Mouse (Mus musculus) CH12.LX (cell line): ENCODE results near the gene Gm11084. TPM values are rescaled to one million over a fixed set of nuclear protein-coding genes. Genes with fewer than 3 reads are reported as not detected.

Experiments used
- DNase-seq: peaks from one replicate; pipeline ENCODE4 v3.0.0-alpha.2; 2013; ENCODE audit errors: extremely low read depth
- H3K27ac ChIP-seq: 2 replicates; pipeline ENCODE4 v1.5.1; 2012; ENCODE audit warnings: low read depth, mild to moderate bottlenecking, control low read depth, moderate library complexity; ENCODE audit not compliant: insufficient read depth
- H3K27me3 ChIP-seq: replicated peaks from 2 replicates; pipeline ENCODE3; 2012; ENCODE audit warnings: inconsistent platforms
- H3K36me3 ChIP-seq, 2 experiments: replicated peaks in 1 of 2; 2 replicates each; pipeline versions ENCODE3 to v1.6.1; 2012; ENCODE audit warnings: inconsistent platforms in 1 of 2, low read length in 1 of 2, mild to moderate bottlenecking in 1 of 2, mixed read lengths in 1 of 2, moderate library complexity in 1 of 2; ENCODE audit not compliant: control insufficient read depth in 1 of 2, insufficient read depth in 1 of 2
- H3K4me1 ChIP-seq, 2 experiments: 2 replicates each; pipeline ENCODE4 v1.6.1; 2012; ENCODE audit warnings: inconsistent platforms in 1 of 2, moderate library complexity in 1 of 2; ENCODE audit not compliant: insufficient read depth in 2 of 2, control insufficient read depth in 1 of 2
- H3K4me2 ChIP-seq: 2 replicates; pipeline ENCODE4 v1.6.1; 2012; ENCODE audit warnings: low read depth, mild to moderate bottlenecking, control low read depth; ENCODE audit not compliant: poor library complexity, insufficient read depth, severe bottlenecking
- H3K4me3 ChIP-seq, 3 experiments: fragments of 150-350 bp in 1 of 3; sonication (generic) in 1 of 3; replicated peaks in 1 of 3; 2 replicates each; pipeline versions ENCODE3 to v1.5.1; 2011 to 2012; ENCODE audit warnings: low read depth in 2 of 3, low read length in 2 of 3, mild to moderate bottlenecking in 2 of 3, moderate library complexity in 2 of 3, control low read depth in 1 of 3, improper control_type of control experiment in 1 of 3, inconsistent platforms in 1 of 3, mixed read lengths in 1 of 3; ENCODE audit not compliant: poor library complexity in 1 of 3
- H3K79me2 ChIP-seq: replicated peaks from 2 replicates; pipeline ENCODE4 v1.6.1; 2012; ENCODE audit warnings: mild to moderate bottlenecking, moderate library complexity; ENCODE audit not compliant: control insufficient read depth, poor library complexity, insufficient read depth, severe bottlenecking; ENCODE audit errors: extremely low read depth
- H3K9ac ChIP-seq: 2 replicates; pipeline ENCODE4 v1.6.1; 2012; ENCODE audit warnings: low read depth, mild to moderate bottlenecking, control low read depth, moderate library complexity; ENCODE audit not compliant: insufficient read depth
- H3K9me3 ChIP-seq: replicated peaks from 2 replicates; pipeline ENCODE3; 2012; ENCODE audit warnings: low read length, inconsistent platforms, mixed read lengths
- BHLHE40 ChIP-seq: IDR thresholded peaks from 2 replicates; pipeline ENCODE4 v1.6.1; 2011; ENCODE audit warnings: mild to moderate bottlenecking, low read depth, low read length, improper control_type of control experiment
- CHD1 ChIP-seq: IDR thresholded peaks from 2 replicates; pipeline ENCODE4 v1.6.1; 2012; ENCODE audit warnings: low read depth, low read length, improper control_type of control experiment, inconsistent platforms
- CHD2 ChIP-seq: IDR thresholded peaks from 2 replicates; pipeline ENCODE4 v1.6.1; 2011; ENCODE audit warnings: low read length, improper control_type of control experiment
- CTCF ChIP-seq, 2 experiments: IDR thresholded peaks in 1 of 2; conservative IDR thresholded peaks in 1 of 2; 2 replicates each; pipeline ENCODE4 v1.5.1; 2011 to 2012; ENCODE audit warnings: low read depth in 2 of 2, low read length in 2 of 2, improper control_type of control experiment in 1 of 2, inconsistent platforms in 1 of 2, mild to moderate bottlenecking in 1 of 2, moderate library complexity in 1 of 2
- E2F4 ChIP-seq: IDR thresholded peaks from 2 replicates; pipeline ENCODE4 v1.6.1; 2011; ENCODE audit warnings: low read depth, low read length, improper control_type of control experiment; ENCODE audit not compliant: insufficient replicate concordance
- ELF1 ChIP-seq: IDR thresholded peaks from 2 replicates; pipeline ENCODE4 v1.6.1; 2014; ENCODE audit warnings: low read depth, mild to moderate bottlenecking, inconsistent platforms, low read length, improper control_type of control experiment
- EP300 ChIP-seq: IDR thresholded peaks from 2 replicates; pipeline ENCODE4 v1.6.1; 2011; ENCODE audit warnings: low read length, improper control_type of control experiment
- ETS1 ChIP-seq: conservative IDR thresholded peaks from 2 replicates; pipeline ENCODE4 v1.6.1; 2012; ENCODE audit warnings: low read depth, mild to moderate bottlenecking, inconsistent platforms, low read length, improper control_type of control experiment, moderate library complexity
- GABPA ChIP-seq: IDR thresholded peaks from 2 replicates; pipeline ENCODE4 v1.6.1; 2012; ENCODE audit warnings: low read depth, low read length, improper control_type of control experiment, inconsistent platforms; ENCODE audit not compliant: insufficient replicate concordance
- HCFC1 ChIP-seq: IDR thresholded peaks from 2 replicates; pipeline ENCODE4 v1.6.1; 2012; ENCODE audit warnings: low read depth, mild to moderate bottlenecking, inconsistent platforms, low read length, improper control_type of control experiment
- IRF4 ChIP-seq: IDR thresholded peaks from 2 replicates; pipeline ENCODE4 v1.6.1; 2014; ENCODE audit warnings: low read depth, mild to moderate bottlenecking, inconsistent platforms, low read length, improper control_type of control experiment
- JUN ChIP-seq: IDR thresholded peaks from 2 replicates; pipeline ENCODE4 v1.6.1; 2011; ENCODE audit warnings: low read depth, mild to moderate bottlenecking, low read length, improper control_type of control experiment, moderate library complexity; ENCODE audit not compliant: insufficient read depth
- JUND ChIP-seq: conservative IDR thresholded peaks from 2 replicates; pipeline ENCODE4 v1.6.1; 2011; ENCODE audit warnings: low read depth, low read length, improper control_type of control experiment
- MAFK ChIP-seq: IDR thresholded peaks from 2 replicates; pipeline ENCODE4 v1.6.1; 2011; ENCODE audit warnings: low read length, improper control_type of control experiment; ENCODE audit not compliant: insufficient replicate concordance
- MAX ChIP-seq: IDR thresholded peaks from 2 replicates; pipeline ENCODE4 v1.6.1; 2011; ENCODE audit warnings: low read length, improper control_type of control experiment
- MAZ ChIP-seq: IDR thresholded peaks from 2 replicates; pipeline ENCODE4 v1.6.1; 2012; ENCODE audit warnings: low read depth, mild to moderate bottlenecking, inconsistent platforms, low read length, improper control_type of control experiment, moderate library complexity
- MEF2A ChIP-seq: IDR thresholded peaks from 2 replicates; pipeline ENCODE4 v1.6.1; 2014; ENCODE audit warnings: low read depth, mild to moderate bottlenecking, inconsistent platforms, low read length, improper control_type of control experiment, borderline replicate concordance
- MXI1 ChIP-seq: IDR thresholded peaks from 2 replicates; pipeline ENCODE4 v1.6.1; 2011; ENCODE audit warnings: mild to moderate bottlenecking, low read depth, low read length, improper control_type of control experiment
- MYC ChIP-seq: IDR thresholded peaks from 2 replicates; pipeline ENCODE4 v1.6.1; 2011; ENCODE audit warnings: low read depth, mild to moderate bottlenecking, improper control_type of control experiment, low read length
- NELFE ChIP-seq: IDR thresholded peaks from 2 replicates; pipeline ENCODE4 v1.6.1; 2011; ENCODE audit warnings: low read depth, low read length, improper control_type of control experiment
- SIN3A ChIP-seq: IDR thresholded peaks from 2 replicates; pipeline ENCODE4 v1.6.1; 2012; ENCODE audit warnings: low read length, improper control_type of control experiment, inconsistent platforms
- SMC3 ChIP-seq: IDR thresholded peaks from 2 replicates; pipeline ENCODE4 v1.6.1; 2011; ENCODE audit warnings: low read depth, low read length, improper control_type of control experiment
- TBP ChIP-seq: conservative IDR thresholded peaks from 2 replicates; pipeline ENCODE4 v1.6.1; 2011; ENCODE audit warnings: low read depth, low read length, improper control_type of control experiment
- TCF12 ChIP-seq: IDR thresholded peaks from 2 replicates; pipeline ENCODE4 v1.6.1; 2014; ENCODE audit warnings: low read depth, mild to moderate bottlenecking, inconsistent platforms, low read length, improper control_type of control experiment
- UBTF ChIP-seq: IDR thresholded peaks from 2 replicates; pipeline ENCODE4 v1.6.1; 2012; ENCODE audit warnings: low read depth, mild to moderate bottlenecking, inconsistent platforms, low read length, improper control_type of control experiment, moderate library complexity
- USF1 ChIP-seq: IDR thresholded peaks from 2 replicates; pipeline ENCODE4 v1.6.1; 2014; ENCODE audit warnings: low read depth, mild to moderate bottlenecking, inconsistent platforms, low read length, improper control_type of control experiment
- USF2 ChIP-seq: conservative IDR thresholded peaks from 2 replicates; pipeline ENCODE4 v1.6.1; 2011; ENCODE audit warnings: low read depth, low read length, improper control_type of control experiment
- ZC3H11A ChIP-seq: IDR thresholded peaks from 2 replicates; pipeline ENCODE4 v1.6.1; 2012; ENCODE audit warnings: low read depth, mild to moderate bottlenecking, inconsistent platforms, low read length, improper control_type of control experiment
- ZKSCAN1 ChIP-seq: IDR thresholded peaks from 2 replicates; pipeline ENCODE4 v1.6.1; 2012; ENCODE audit warnings: low read depth, inconsistent platforms, low read length, improper control_type of control experiment, borderline replicate concordance
- ZMIZ1 ChIP-seq: IDR thresholded peaks from 2 replicates; pipeline ENCODE4 v1.6.1; 2012; ENCODE audit warnings: low read depth, mild to moderate bottlenecking, inconsistent platforms, low read length, improper control_type of control experiment
- ZNF384 ChIP-seq: IDR thresholded peaks from 2 replicates; pipeline ENCODE4 v1.6.1; 2012; ENCODE audit warnings: low read depth, low read length, improper control_type of control experiment, inconsistent platforms
- dilution Hi-C: fragments of 300-500 bp; cut with MboI; formaldehyde crosslinking; loops from 2 replicates; pipeline ENCODE4 v1.14.3; 2020; ENCODE audit warnings: low sequenced_read_pairs; ENCODE audit not compliant: extremely low pct_unique_long_range_greater_than_20kb, extremely low pct_ligation_motif_present
- in situ Hi-C: fragments of 300-500 bp; cut with MboI; formaldehyde crosslinking; loops from 3 replicates; pipeline ENCODE4 v1.14.3; 2019; ENCODE audit warnings: low sequenced_read_pairs, low pct_ligation_motif_present, low pct_unique_long_range_greater_than_20kb, mixed read lengths
- polyA plus RNA-seq: library from polyadenylated mRNA; unstranded; fragments of >175 nt; gene quantifications from 2 replicates; pipeline ENCODE4 v1.2.1, GENCODE M21; 2012; ENCODE audit warnings: low read depth; ENCODE audit not compliant: insufficient read length
- total RNA-seq, 2 experiments: library from RNA; depleted of rRNA; stranded (reverse); fragments of 300-350 nt in 1 of 2; fragments of >200 nt in 1 of 2; gene quantifications; 2 replicates each; pipeline ENCODE4 v1.2.3; 2012 to 2014

The Gm11084 gene
- total and polyA plus RNA-seq, 3 experiments: not detected

DNA sequence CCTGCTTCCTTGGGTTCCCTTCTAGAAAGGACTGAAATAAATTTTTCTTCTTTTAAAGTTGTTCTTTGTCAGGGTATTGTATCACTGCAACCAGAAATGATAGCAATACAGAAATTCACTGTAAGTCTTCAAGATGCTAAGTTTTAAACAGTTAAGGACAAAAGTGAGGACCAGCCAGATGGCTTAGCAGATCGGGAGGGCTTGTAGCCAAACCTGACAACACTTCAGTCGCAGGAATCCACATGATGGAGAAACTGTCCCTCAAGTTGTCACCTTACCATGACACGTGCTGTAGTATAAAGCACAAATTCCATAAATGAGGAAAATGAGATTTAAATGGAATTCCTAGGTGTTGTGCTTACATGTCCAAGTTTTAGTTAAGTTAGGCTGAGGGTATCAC, 3.3 kb downstream of the Gm11084 start:
- no peaks in the 10 kb centered on the region for H3K27me3 ChIP-seq
- no peak overlapping the region for H3K4me3 ChIP-seq
- peaks cover 11 to 31% of the 10 kb centered on the region in 2 experiments for H3K4me1 ChIP-seq
- no peak overlapping the region for H3K4me2 ChIP-seq
- no peak overlapping the region for H3K9ac ChIP-seq
- dilution Hi-C loops: no loop called here
- no peak overlapping the region for H3K27ac ChIP-seq
- H3K36me3 ChIP-seq: peaks cover 0 to 5% of the 10 kb centered on the region in 2 experiments
- peaks cover 4% of the 10 kb centered on the region for H3K9me3 ChIP-seq
- H3K79me2 ChIP-seq: peaks cover 7% of the 10 kb centered on the region
- no peak for DNase-seq
- TF ChIP-seq ZMIZ1 (no peak), MAZ (no peak), CHD1 (no peak), E2F4 (no peak), USF1 (no peak), CHD2 (no peak), SMC3 (no peak), BHLHE40 (no peak), GABPA (no peak), ZKSCAN1 (no peak), JUN (no peak), EP300 (no peak), MEF2A (no peak), IRF4 (no peak), ZNF384 (no peak), ELF1 (no peak), MAFK (no peak), TBP (no peak)
- TF ChIP-seq, all 38 proteins: peak for 0
- in situ Hi-C loops: no loop called here

GRCm38 (mm10) chr2:72982110-72982785, 4.3 kb downstream of the Gm11084 start:
- Histone ChIP-seq H3K36me3 (no peaks in the 10 kb centered on the region), H3K4me2 (peak overlapping the region; percentile 77), H3K27ac (peak overlapping the region; percentile 80), H3K9me3 (no peaks in the 10 kb centered on the region), H3K27me3 (no peaks in the 10 kb centered on the region), H3K9ac (no peak overlapping the region), H3K4me1 (peaks cover 11 to 31% of the 10 kb centered on the region in 2 experiments), H3K4me3 (no peak overlapping the region), H3K79me2 (peaks cover 11% of the 10 kb centered on the region)
- in situ Hi-C loops (no loop called here), dilution Hi-C loops (no loop called here)
- DNase-seq: peak; percentile 40
- no peak for TF ChIP-seq TCF12
- TF ChIP-seq CTCF (conservative IDR thresholded peaks at IDR 0.05 in 1 of 2, IDR thresholded peaks at IDR 0.05 in 1 of 2; ENCODE audit: low read depth in 2 of 2, low read length in 2 of 2): no peak
- TF ChIP-seq CHD2: no peak
- no peak for TF ChIP-seq ETS1
- no peak for TF ChIP-seq MAZ
- TF ChIP-seq JUND: 0 out of 2 replicates have a peak, but pooled peaks have one; percentile 23
- TF ChIP-seq MXI1: 0 out of 2 replicates have a peak, but pooled peaks have one; percentile 29
- peak; percentile 92 for TF ChIP-seq ZNF384
- no peak for TF ChIP-seq MAX
- peak; percentile 82 for TF ChIP-seq MAFK
- no peak for TF ChIP-seq CHD1
- TF ChIP-seq EP300: peak; percentile 26; the same call in 1 of the 2 replicates
- TF ChIP-seq NELFE: no peak
- no peak for TF ChIP-seq JUN
- TF ChIP-seq HCFC1: no peak
- TF ChIP-seq UBTF: no peak
- TF ChIP-seq SMC3: no peak
- no peak for TF ChIP-seq MYC
- TF ChIP-seq ELF1: no peak
- no peak for TF ChIP-seq ZC3H11A
- TF ChIP-seq USF2: no peak
- no peak for TF ChIP-seq GABPA
- peak; percentile 69 for TF ChIP-seq SIN3A
